Mouse (Mus musculus): ENCODE results near the gene Hbq1b. TPM values are rescaled to one million over a fixed set of nuclear protein-coding genes. Genes with fewer than 3 reads are reported as not detected.
"Not testable (repeated sequence)": the region's sequence is repeated elsewhere in the genome, so short reads cannot be mapped to it uniquely, and the experiment has no call there.

The Hbq1b gene
- 0.68 and 1.4 TPM in 2 replicates for polyA plus RNA-seq (2015; fragmentation: Nextera tagmentation; extraction: Ambion mirVana)

GRCm38 (mm10) chr11:32286695-32287492, at the start of gene Hbq1b:
TSS of gene Hbq1b (plus strand) at chr11:32286965.
- H3K4me3 ChIP-seq, result peak within 1 kb of the TSS; percentile 31
- H3K4me2 ChIP-seq, result peak within 1 kb of the TSS; percentile 56
- H3K27ac ChIP-seq; H3K36me3 ChIP-seq; H3K4me1 ChIP-seq (replicated peaks); H3K9me3 ChIP-seq: not testable (repeated sequence)
- H3K9ac ChIP-seq, result peak within 1 kb of the TSS; percentile 36; the same call in 1 of the 2 replicates
- peaks cover 11% of the 10 kb centered on the region for H3K27me3 ChIP-seq
- peak; percentile 80 for ATAC-seq (ENCODE audit: low FRiP score)
- 21% methylated on average over 31 of the region's 33 CpGs for WGBS

GRCm38 (mm10) chr11:32237411-32237795, 49.4 kb upstream of the Hbq1b start:
- H3K27me3 ChIP-seq, result no peaks in the 10 kb centered on the region
- no peak overlapping the region for H3K4me3 ChIP-seq
- H3K27ac ChIP-seq, result peak overlapping the region; percentile 77; the same call in 1 of the 2 replicates
- H3K36me3 ChIP-seq, result peaks cover 68% of the 10 kb centered on the region
- H3K9me3 ChIP-seq, result no peaks in the 10 kb centered on the region
- 92% methylated on average over 3 of the region's 3 CpGs for WGBS
- peaks cover 43% of the 10 kb centered on the region for H3K4me1 ChIP-seq (replicated peaks)
- H3K9ac ChIP-seq, result no peak overlapping the region
- no peak overlapping the region for H3K4me2 ChIP-seq
- no peak for ATAC-seq (ENCODE audit: low FRiP score)

- Histone ChIP-seq H3K4me3 (no peak overlapping the region), H3K4me1 (replicated peaks) (peaks cover 42% of the 10 kb centered on the region), H3K9ac (no peak overlapping the region), H3K27ac (no peak overlapping the region), H3K9me3 (no peaks in the 10 kb centered on the region), H3K36me3 (peaks cover 64% of the 10 kb centered on the region), H3K4me2 (no peak overlapping the region), H3K27me3 (no peaks in the 10 kb centered on the region)
- no peak; the same call in 1 of the 2 replicates for ATAC-seq (ENCODE audit: low FRiP score)
- 67% methylated on average over 5 of the region's 5 CpGs for WGBS
These were observed 48.5 kb upstream of the Hbq1b start for GRCm38 (mm10) chr11:32238093-32238860.

- Histone ChIP-seq H3K4me1 (replicated peaks) (peaks cover 11% of the 10 kb centered on the region), H3K27ac (no peak overlapping the region; the same call in 1 of the 2 replicates), H3K9ac (no peak overlapping the region), H3K4me2 (no peak overlapping the region), H3K4me3 (no peak overlapping the region), H3K27me3 (no peaks in the 10 kb centered on the region), H3K36me3 (peaks cover 64% of the 10 kb centered on the region), H3K9me3 (no peaks in the 10 kb centered on the region)
- ATAC-seq (ENCODE audit: low FRiP score), result no peak
These were observed 45.4 kb upstream of the Hbq1b start for GRCm38 (mm10) chr11:32241391-32241790.

GRCm38 (mm10) chr11:32242209-32242608, 44.6 kb upstream of the Hbq1b start:
- no peaks in the 10 kb centered on the region for H3K9me3 ChIP-seq
- H3K4me3 ChIP-seq, result no peak overlapping the region
- ATAC-seq (ENCODE audit: low FRiP score), result no peak
- WGBS, result 85% methylated on average over 3 of the region's 3 CpGs
- H3K4me2 ChIP-seq, result no peak overlapping the region
- no peak overlapping the region for H3K9ac ChIP-seq
- peaks cover 66% of the 10 kb centered on the region for H3K36me3 ChIP-seq
- no peaks in the 10 kb centered on the region for H3K27me3 ChIP-seq
- peaks cover 2% of the 10 kb centered on the region; the same call in 1 of the 2 replicates for H3K4me1 ChIP-seq (replicated peaks)
- H3K27ac ChIP-seq, result no peak overlapping the region

GRCm38 (mm10) chr11:32243205-32243955, 43.4 kb upstream of the Hbq1b start:
- WGBS, result 77% methylated on average over 7 of the region's 7 CpGs

GRCm38 (mm10) chr11:32244064-32244463, 42.7 kb upstream of the Hbq1b start:
- Histone ChIP-seq H3K27ac (no peak overlapping the region), H3K4me2 (no peak overlapping the region), H3K9me3 (no peaks in the 10 kb centered on the region), H3K4me1 (replicated peaks) (no peaks in the 10 kb centered on the region), H3K27me3 (no peaks in the 10 kb centered on the region), H3K9ac (no peak overlapping the region), H3K4me3 (no peak overlapping the region), H3K36me3 (peaks cover 74% of the 10 kb centered on the region)
- 83% methylated on average over 3 of the region's 3 CpGs for WGBS
- no peak for ATAC-seq (ENCODE audit: low FRiP score)

More at GRCm38 (mm10) chr11:32243205-32243955, 43.4 kb upstream of the Hbq1b start:
- ATAC-seq (ENCODE audit: low FRiP score), result no peak
- H3K27ac ChIP-seq, result peak overlapping the region; percentile 35; the same call in 1 of the 2 replicates
- H3K4me3 ChIP-seq, result no peak overlapping the region
- no peaks in the 10 kb centered on the region for H3K9me3 ChIP-seq
- H3K4me2 ChIP-seq, result no peak overlapping the region
- no peaks in the 10 kb centered on the region for H3K4me1 ChIP-seq (replicated peaks)
- no peak overlapping the region for H3K9ac ChIP-seq
- no peaks in the 10 kb centered on the region for H3K27me3 ChIP-seq
- peaks cover 75% of the 10 kb centered on the region for H3K36me3 ChIP-seq

GRCm38 (mm10) chr11:32244617-32245016, 42.1 kb upstream of the Hbq1b start:
- no peak for ATAC-seq (ENCODE audit: low FRiP score)
- Histone ChIP-seq H3K4me1 (replicated peaks) (no peaks in the 10 kb centered on the region), H3K9me3 (no peaks in the 10 kb centered on the region), H3K4me3 (no peak overlapping the region), H3K4me2 (no peak overlapping the region), H3K27ac (no peak overlapping the region), H3K36me3 (peaks cover 76% of the 10 kb centered on the region), H3K9ac (no peak overlapping the region), H3K27me3 (no peaks in the 10 kb centered on the region)
- 97% methylated on average over 1 of the region's 1 CpGs for WGBS

- ATAC-seq (ENCODE audit: low FRiP score), result no peak
- Histone ChIP-seq H3K4me3 (no peak overlapping the region), H3K27me3 (no peaks in the 10 kb centered on the region), H3K9me3 (no peaks in the 10 kb centered on the region), H3K27ac (no peak overlapping the region), H3K4me1 (replicated peaks) (no peaks in the 10 kb centered on the region), H3K9ac (no peak overlapping the region), H3K4me2 (no peak overlapping the region), H3K36me3 (peaks cover 76% of the 10 kb centered on the region)
- WGBS, result 95% methylated on average over 6 of the region's 6 CpGs
These were observed 41.2 kb upstream of the Hbq1b start for GRCm38 (mm10) chr11:32245614-32246013.

GRCm38 (mm10) chr11:32247068-32247467, 39.7 kb upstream of the Hbq1b start:
- Histone ChIP-seq H3K4me2 (no peak overlapping the region), H3K9ac (no peak overlapping the region), H3K36me3 (peaks cover 75% of the 10 kb centered on the region), H3K27me3 (no peaks in the 10 kb centered on the region), H3K27ac (no peak overlapping the region), H3K4me1 (replicated peaks) (no peaks in the 10 kb centered on the region), H3K4me3 (no peak overlapping the region), H3K9me3 (no peaks in the 10 kb centered on the region)
- ATAC-seq (ENCODE audit: low FRiP score), result no peak

- no peaks in the 10 kb centered on the region for H3K4me1 ChIP-seq (replicated peaks)
- no peak overlapping the region for H3K9ac ChIP-seq
- no peaks in the 10 kb centered on the region for H3K9me3 ChIP-seq
- H3K27ac ChIP-seq, result no peak overlapping the region
- peaks cover 79% of the 10 kb centered on the region for H3K36me3 ChIP-seq
- H3K27me3 ChIP-seq, result no peaks in the 10 kb centered on the region
- H3K4me3 ChIP-seq, result no peak overlapping the region
- WGBS, result 86% methylated on average over 3 of the region's 3 CpGs
- no peak overlapping the region for H3K4me2 ChIP-seq
- no peak for ATAC-seq (ENCODE audit: low FRiP score)
These were observed 38.4 kb upstream of the Hbq1b start for GRCm38 (mm10) chr11:32248350-32248749.
